Mouse (Mus musculus) heart, adult 9 months (tissue): Measurements from ENCODE around the gene Eva1c.
"Not testable (repeated sequence)": the region's sequence is repeated elsewhere in the genome, so short reads cannot be mapped to it uniquely, and the experiment has no call there.

Experiments used
- DNase-seq, 2 experiments: peaks; one replicate each; pipeline ENCODE4 v3.0.0; 2022; ENCODE audit warnings: low spot score in 2 of 2

The Eva1c gene

GRCm38 (mm10) chr16:90823986-90824385 lies 2.5 kb upstream of the Eva1c start:
- DNase-seq, result not testable (repeated sequence)

- no peak for DNase-seq
Measured at GRCm38 (mm10) chr16:90826041-90826440, 478 bp upstream of the Eva1c start.

- no peak for DNase-seq
Measured at GRCm38 (mm10) chr16:90827498-90827897, 979 bp downstream of the Eva1c start.

GRCm38 (mm10) chr16:90829136-90829535 lies 2.6 kb downstream of the Eva1c start:
- DNase-seq, result no peak

GRCm38 (mm10) chr16:90829894-90830685 lies 3.6 kb downstream of the Eva1c start:
- DNase-seq, result peak; percentile 94

- peak; percentile 77 to 83 for DNase-seq
Measured at GRCm38 (mm10) chr16:90830686-90831439, 4.3 kb downstream of the Eva1c start.

- peak; percentile 19 to 33 for DNase-seq
Measured at GRCm38 (mm10) chr16:90831676-90832075, 5.2 kb downstream of the Eva1c start.

- DNase-seq, result no peak
Measured at GRCm38 (mm10) chr16:90832495-90832894, 6.0 kb downstream of the Eva1c start.

- no peak for DNase-seq
Measured at GRCm38 (mm10) chr16:90833041-90833791, 6.7 kb downstream of the Eva1c start.

GRCm38 (mm10) chr16:90837431-90837830 lies 10.9 kb downstream of the Eva1c start:
- no peak for DNase-seq

- no peak for DNase-seq
Measured at GRCm38 (mm10) chr16:90842164-90842563, 15.6 kb downstream of the Eva1c start.

GRCm38 (mm10) chr16:90845038-90845437 lies 18.5 kb downstream of the Eva1c start:
- no peak for DNase-seq

GRCm38 (mm10) chr16:90845591-90845990 lies 19.1 kb downstream of the Eva1c start:
- no peak for DNase-seq

GRCm38 (mm10) chr16:90848697-90849096 lies 22.2 kb downstream of the Eva1c start:
- no peak for DNase-seq

- DNase-seq, result no peak
Measured at GRCm38 (mm10) chr16:90849262-90849661, 22.7 kb downstream of the Eva1c start.

- no peak for DNase-seq
Measured at GRCm38 (mm10) chr16:90850881-90851280, 24.4 kb downstream of the Eva1c start.

GRCm38 (mm10) chr16:90851621-90852334 lies 25.3 kb downstream of the Eva1c start:
- no peak for DNase-seq

GRCm38 (mm10) chr16:90856552-90857200 lies 30.2 kb downstream of the Eva1c start:
- DNase-seq, result no peak

- DNase-seq, result no peak
Measured at GRCm38 (mm10) chr16:90858206-90858605, 31.7 kb downstream of the Eva1c start.

- no peak for DNase-seq
Measured at GRCm38 (mm10) chr16:90863036-90863435, 36.5 kb downstream of the Eva1c start.

- DNase-seq, result no peak
Measured at GRCm38 (mm10) chr16:90863468-90864046, 37.0 kb downstream of the Eva1c start.
